Mouse (Mus musculus): ENCODE data around the gene Dyrk4. TPM values are rescaled to one million over a fixed set of nuclear protein-coding genes. Genes with fewer than 3 reads are reported as not detected.

Dyrk4 gene
- polyA plus RNA-seq, 2 experiments: 0.09 TPM; not detected in 1

GRCm38 (mm10) chr6:126907876-126908275, 13.8 kb downstream of the Dyrk4 start:
- TF ChIP-seq EP300 (IDR thresholded peaks at IDR 0.05; ENCODE audit: low read depth) (no peak), CTCF (IDR thresholded peaks at IDR 0.05; ENCODE audit: low read depth) (no peak)
- no peak for ATAC-seq (ENCODE audit: insufficient read depth)
- no peaks in the 10 kb centered on the region for H3K4me1 ChIP-seq (replicated peaks; ENCODE audit: control insufficient read depth in 2 of 2, insufficient read depth in 2 of 2, low read length in 1 of 2)
- no peak overlapping the region for H3K9ac ChIP-seq (replicated peaks)
- no peaks in the 10 kb centered on the region for H3K9me3 ChIP-seq (ENCODE audit: control insufficient read depth, low read length)
- no peak overlapping the region for H3K4me2 ChIP-seq (ENCODE audit: low read depth)
- no peak for DNase-seq (ENCODE audit: low read depth in 3 of 3, low spot score in 3 of 3)
- no peaks in the 10 kb centered on the region for H3K27me3 ChIP-seq (ENCODE audit: control insufficient read depth, insufficient read depth, low read length)
- WGBS (ENCODE audit: insufficient replicate concordance): 34% methylated on average over 3 of the region's 3 CpGs
- H3K36me3 ChIP-seq (replicated peaks; ENCODE audit: control insufficient read depth, insufficient read depth, low read depth): no peaks in the 10 kb centered on the region
- H3K4me3 ChIP-seq (ENCODE audit: insufficient read depth in 1 of 2, low read depth in 2 of 2, low read length in 2 of 2): no peak overlapping the region
- no peak overlapping the region for H3K27ac ChIP-seq

DNA sequence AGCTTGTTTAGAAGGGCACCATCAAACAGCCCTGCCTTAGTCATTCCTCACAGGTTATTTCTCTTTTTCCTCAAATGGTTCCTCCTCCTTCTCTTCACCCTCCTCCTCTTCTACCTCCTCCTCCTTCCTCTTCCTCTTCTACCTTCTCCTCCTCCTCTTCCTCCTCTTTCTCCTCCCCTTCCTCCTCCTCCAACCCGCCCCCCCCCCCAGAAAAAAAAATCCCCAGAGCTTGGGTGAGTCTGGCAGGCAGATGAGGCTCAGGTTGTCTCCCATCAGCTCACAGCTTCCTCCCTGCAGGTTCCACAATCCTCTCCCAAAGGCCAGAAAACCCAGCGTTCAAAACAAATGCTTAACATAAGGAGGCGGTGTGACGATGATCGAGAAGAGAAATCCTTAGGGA, 14.3 kb downstream of the Dyrk4 start:
- Histone ChIP-seq H3K27ac (no peak overlapping the region), H3K9ac (replicated peaks) (no peak overlapping the region), H3K36me3 (replicated peaks; ENCODE audit: control insufficient read depth, insufficient read depth, low read depth) (no peaks in the 10 kb centered on the region), H3K9me3 (ENCODE audit: control insufficient read depth, low read length) (no peaks in the 10 kb centered on the region), H3K4me3 (ENCODE audit: insufficient read depth in 1 of 2, low read depth in 2 of 2, low read length in 2 of 2) (no peak overlapping the region), H3K4me1 (replicated peaks; ENCODE audit: control insufficient read depth in 2 of 2, insufficient read depth in 2 of 2, low read length in 1 of 2) (no peaks in the 10 kb centered on the region), H3K4me2 (ENCODE audit: low read depth) (no peak overlapping the region), H3K27me3 (ENCODE audit: control insufficient read depth, insufficient read depth, low read length) (no peaks in the 10 kb centered on the region)
- 68% methylated on average over 4 of the region's 5 CpGs for WGBS (ENCODE audit: insufficient replicate concordance)
- ATAC-seq (ENCODE audit: insufficient read depth): no peak
- no peak for DNase-seq (ENCODE audit: low read depth in 3 of 3, low spot score in 3 of 3)
- no peak for TF ChIP-seq CTCF (IDR thresholded peaks at IDR 0.05; ENCODE audit: low read depth)
- TF ChIP-seq EP300 (IDR thresholded peaks at IDR 0.05; ENCODE audit: low read depth): no peak

- Histone ChIP-seq H3K27me3 (ENCODE audit: control insufficient read depth, insufficient read depth, low read length) (no peaks in the 10 kb centered on the region), H3K27ac (no peak overlapping the region), H3K36me3 (replicated peaks; ENCODE audit: control insufficient read depth, insufficient read depth, low read depth) (no peaks in the 10 kb centered on the region), H3K9me3 (ENCODE audit: control insufficient read depth, low read length) (no peaks in the 10 kb centered on the region), H3K4me2 (ENCODE audit: low read depth) (no peak overlapping the region), H3K4me3 (ENCODE audit: insufficient read depth in 1 of 2, low read depth in 2 of 2, low read length in 2 of 2) (no peak overlapping the region), H3K4me1 (replicated peaks; ENCODE audit: control insufficient read depth in 2 of 2, insufficient read depth in 2 of 2, low read length in 1 of 2) (no peaks in the 10 kb centered on the region), H3K9ac (replicated peaks) (no peak overlapping the region)
- WGBS (ENCODE audit: insufficient replicate concordance): 9% methylated on average over 8 of the region's 8 CpGs
- no peak for DNase-seq (ENCODE audit: low read depth in 3 of 3, low spot score in 3 of 3)
- no peak for ATAC-seq (ENCODE audit: insufficient read depth)
- TF ChIP-seq EP300 (IDR thresholded peaks at IDR 0.05; ENCODE audit: low read depth): no peak
- TF ChIP-seq CTCF (IDR thresholded peaks at IDR 0.05; ENCODE audit: low read depth): no peak
These were observed 44.5 kb downstream of the Dyrk4 start for GRCm38 (mm10) chr6:126877118-126877517.

DNA sequence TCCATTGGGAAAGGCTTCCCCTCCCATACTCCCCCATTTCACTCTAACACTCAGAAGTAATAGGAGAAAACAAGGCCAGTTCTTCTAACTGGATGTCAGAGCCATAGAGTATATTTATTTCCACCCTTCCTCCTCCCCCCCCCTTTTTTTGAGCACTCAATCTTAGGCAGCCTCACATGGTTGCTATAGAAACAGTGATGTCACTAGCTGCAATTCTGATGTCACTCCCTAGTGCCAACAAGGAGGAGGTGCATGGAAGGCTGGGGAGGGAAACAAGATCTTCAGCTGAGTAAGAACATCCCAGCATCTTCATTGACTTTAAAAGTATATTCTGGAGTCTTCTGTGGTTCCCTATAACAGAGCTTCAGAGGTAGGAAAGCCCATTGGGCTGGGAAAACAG, 68.8 kb downstream of the Dyrk4 start, which contains the start of gene Akap3:
Gene Akap3, plus strand, starts transcription at position 218 of the 400 bp plus-strand sequence.
- TF ChIP-seq CTCF (IDR thresholded peaks at IDR 0.05; ENCODE audit: low read depth) (no peak), EP300 (IDR thresholded peaks at IDR 0.05; ENCODE audit: low read depth) (no peak)
- H3K4me1 ChIP-seq (replicated peaks; ENCODE audit: control insufficient read depth in 2 of 2, insufficient read depth in 2 of 2, low read length in 1 of 2): peaks cover 4 to 9% of the 10 kb centered on the region in 2 experiments
- DNase-seq (ENCODE audit: low read depth in 3 of 3, low spot score in 3 of 3) (no peak), ATAC-seq (ENCODE audit: insufficient read depth) (no peak)
- H3K4me3 ChIP-seq (ENCODE audit: insufficient read depth in 1 of 2, low read depth in 2 of 2, low read length in 2 of 2): no peak within 1 kb of the TSS
- H3K9ac ChIP-seq (replicated peaks): no peak within 1 kb of the TSS
- no peaks in the 10 kb centered on the region for H3K9me3 ChIP-seq (ENCODE audit: control insufficient read depth, low read length)
- H3K4me2 ChIP-seq (ENCODE audit: low read depth): no peak within 1 kb of the TSS
- H3K36me3 ChIP-seq (replicated peaks; ENCODE audit: control insufficient read depth, insufficient read depth, low read depth): no peaks in the 10 kb centered on the region
- H3K27ac ChIP-seq: no peak within 1 kb of the TSS
- no peaks in the 10 kb centered on the region; the same call in 1 of the 2 replicates for H3K27me3 ChIP-seq (ENCODE audit: control insufficient read depth, insufficient read depth, low read length)

GRCm38 (mm10) chr6:126848712-126849704, 72.6 kb downstream of the Dyrk4 start, which contains the start of gene Ndufa9:
Gene Ndufa9 (minus strand): TSS chr6:126849136.
- Histone ChIP-seq H3K4me2 (ENCODE audit: low read depth) (peak within 1 kb of the TSS; percentile 89), H3K36me3 (replicated peaks; ENCODE audit: control insufficient read depth, insufficient read depth, low read depth) (no peaks in the 10 kb centered on the region), H3K9ac (replicated peaks) (peak within 1 kb of the TSS; percentile 94), H3K4me1 (replicated peaks; ENCODE audit: control insufficient read depth in 2 of 2, insufficient read depth in 2 of 2, low read length in 1 of 2) (peaks cover 7 to 11% of the 10 kb centered on the region in 2 experiments), H3K27me3 (ENCODE audit: control insufficient read depth, insufficient read depth, low read length) (no peaks in the 10 kb centered on the region), H3K27ac (no peak within 1 kb of the TSS), H3K4me3 (ENCODE audit: insufficient read depth in 1 of 2, low read depth in 2 of 2, low read length in 2 of 2) (peak within 1 kb of the TSS; percentile 92 to 99), H3K9me3 (ENCODE audit: control insufficient read depth, low read length) (no peaks in the 10 kb centered on the region)
- DNase-seq (ENCODE audit: low read depth in 3 of 3, low spot score in 3 of 3) (peak; percentile 84 to 89 (median 87)), ATAC-seq (ENCODE audit: insufficient read depth) (peak; percentile 90)
- WGBS (ENCODE audit: insufficient replicate concordance): 8% methylated on average over 46 of the region's 46 CpGs
- TF ChIP-seq CTCF (IDR thresholded peaks at IDR 0.05; ENCODE audit: low read depth) (no peak), EP300 (IDR thresholded peaks at IDR 0.05; ENCODE audit: low read depth) (no peak; the same call in 1 of the 2 replicates)
